ENCODE assay signal across 33 mouse cellular contexts in genomic region chr14:56359131-56359530, GRCm38 (mm10). TPM values are rescaled to one million over a fixed set of nuclear protein-coding genes. Genes with fewer than 3 reads are reported as not detected.
DNase-seq lines count a peak whose midpoint lies in the region; ATAC-seq and TF ChIP-seq lines count a peak whose summit lies in the region.
"Had no signal": no experiment of that assay in that cellular context is flagged by ENCODE, and none has a peak within 500 bp of the region (broad histone marks: within the 10 kb centered on the region; RNA-seq: fewer than 3 reads in every experiment).

No protein-coding gene starts in this region.

- H3K27ac ChIP-seq in embryonic facial prominence, embryonic 14.5 days (replicated peaks; ENCODE audit: low read depth, low read length): no peak overlapping the region
- no peak overlapping the region for H3K27ac ChIP-seq in embryonic facial prominence, embryonic 10.5 days (replicated peaks)
- H3K27ac ChIP-seq in lung, embryonic 16.5 days (ENCODE audit: low read length): peak overlapping the region; percentile 21
- H3K27ac ChIP-seq: embryonic facial prominence, embryonic 13.5 days; gastrocnemius, adult 2 months; hindbrain, embryonic 12.5 days; hindbrain, embryonic 15.5 days; intestine, embryonic 15.5 days had no signal

- H3K9ac ChIP-seq in embryonic facial prominence, embryonic 14.5 days (ENCODE audit: low read depth, low read length): no peak overlapping the region
- no peak overlapping the region for H3K9ac ChIP-seq in lung, embryonic 16.5 days (ENCODE audit: low read length)
- H3K9ac ChIP-seq: embryonic facial prominence, embryonic 13.5 days; forebrain, postnatal 0 days; hindbrain, embryonic 12.5 days; hindbrain, embryonic 15.5 days; intestine, embryonic 15.5 days had no signal

- no peaks in the 10 kb centered on the region for H3K36me3 ChIP-seq in embryonic facial prominence, embryonic 14.5 days (ENCODE audit: control insufficient read depth, insufficient read depth, low read length)
- H3K36me3 ChIP-seq in embryonic facial prominence, embryonic 10.5 days (replicated peaks): no peaks in the 10 kb centered on the region
- no peaks in the 10 kb centered on the region for H3K36me3 ChIP-seq in lung, embryonic 16.5 days (ENCODE audit: control insufficient read depth, insufficient read depth, low read length)
- H3K36me3 ChIP-seq: embryonic facial prominence, embryonic 13.5 days; G1E; hindbrain, embryonic 12.5 days; hindbrain, embryonic 15.5 days; intestine, embryonic 15.5 days had no signal

- peaks cover 12% of the 10 kb centered on the region for H3K27me3 ChIP-seq in embryonic facial prominence, embryonic 14.5 days (replicated peaks; ENCODE audit: control insufficient read depth, insufficient read depth, low read length)
- peaks cover 27% of the 10 kb centered on the region for H3K27me3 ChIP-seq in embryonic facial prominence, embryonic 10.5 days (replicated peaks; ENCODE audit: low read depth, poor library complexity, severe bottlenecking)
- peaks cover 1% of the 10 kb centered on the region; the same call in 1 of the 2 replicates for H3K27me3 ChIP-seq in lung, embryonic 16.5 days (ENCODE audit: control insufficient read depth, insufficient read depth, low read depth, low read length)
- H3K27me3 ChIP-seq: CH12.LX had no signal

- H3K4me2 ChIP-seq in embryonic facial prominence, embryonic 14.5 days (ENCODE audit: low read depth, low read length): no peak overlapping the region
- no peak overlapping the region for H3K4me2 ChIP-seq in lung, embryonic 16.5 days (ENCODE audit: low read depth, low read length)
- H3K4me2 ChIP-seq: embryonic facial prominence, embryonic 13.5 days; heart, embryonic 11.5 days; hindbrain, embryonic 12.5 days; hindbrain, embryonic 15.5 days; intestine, embryonic 15.5 days had no signal

- H3K4me1 ChIP-seq in embryonic facial prominence, embryonic 14.5 days (ENCODE audit: control insufficient read depth, insufficient read depth, low read length): no peaks in the 10 kb centered on the region; the same call in 1 of the 2 replicates
- H3K4me1 ChIP-seq in embryonic facial prominence, embryonic 10.5 days: no peaks in the 10 kb centered on the region
- peaks cover 7% of the 10 kb centered on the region for H3K4me1 ChIP-seq in lung, embryonic 16.5 days (replicated peaks; ENCODE audit: control insufficient read depth, insufficient read depth, low read length)
- H3K4me1 ChIP-seq in lung, adult 2 months (ENCODE audit: control insufficient read depth, insufficient read depth, low read length): no peaks in the 10 kb centered on the region
- H3K4me1 ChIP-seq: embryonic facial prominence, embryonic 13.5 days; hindbrain, embryonic 12.5 days; hindbrain, embryonic 15.5 days; intestine, embryonic 15.5 days had no signal

- DNase-seq in embryonic facial prominence, embryonic 14.5 days (ENCODE audit: low spot score): peak; percentile 17
- DNase-seq in embryonic facial prominence, embryonic 10.5 days (ENCODE audit: low spot score): no peak
- DNase-seq in lung, adult 2 months: no peak
- DNase-seq in NIH3T3 (ENCODE audit: low read depth): peak; percentile 1
- no peak for DNase-seq in left cerebral cortex, postnatal 25 days (ENCODE audit: low spot score in 2 of 2)
- DNase-seq: adrenal gland, postnatal 10 days; B cell, adult 2 months; cerebellum, adult 11 months; cerebellum, adult 2 months; cerebellum, adult 9-11 months; cerebellum, postnatal 25 days; forebrain, postnatal 0 days; gastrocnemius, adult 2 months; gastrocnemius, postnatal 14 days; heart, adult 11 months had no signal

- no peak overlapping the region for H3K4me3 ChIP-seq in embryonic facial prominence, embryonic 14.5 days (ENCODE audit: low read depth, low read length)
- no peak overlapping the region for H3K4me3 ChIP-seq in embryonic facial prominence, embryonic 10.5 days
- H3K4me3 ChIP-seq in lung, embryonic 16.5 days (ENCODE audit: low read length): no peak overlapping the region
- H3K4me3 ChIP-seq in lung, adult 2 months (replicated peaks; ENCODE audit: extremely low read depth, low read depth, low read length): no peak overlapping the region
- H3K4me3 ChIP-seq: embryonic facial prominence, embryonic 13.5 days; gastrocnemius, adult 2 months; hindbrain, embryonic 12.5 days; hindbrain, embryonic 15.5 days; intestine, embryonic 15.5 days had no signal

- TF ChIP-seq POLR2A in lung, adult 2 months (IDR thresholded peaks at IDR 0.05; ENCODE audit: borderline replicate concordance, extremely low read depth, low read depth, low read length): no peak

- ATAC-seq in embryonic facial prominence, embryonic 14.5 days (ENCODE audit: low read depth): no peak
- 0 out of 2 replicates have a peak, but pooled peaks have one; percentile 10 for ATAC-seq in lung, embryonic 16.5 days (ENCODE audit: low read depth)
- ATAC-seq: activated CD4-positive, CD25-positive, alpha-beta regulatory T cell, adult 4 months; forebrain, embryonic 14.5 days; forebrain, postnatal 0 days; intestine, embryonic 15.5 days had no signal

- H3K9me3 ChIP-seq in embryonic facial prominence, embryonic 14.5 days (ENCODE audit: control insufficient read depth, low read length): no peaks in the 10 kb centered on the region
- H3K9me3 ChIP-seq in embryonic facial prominence, embryonic 10.5 days: no peaks in the 10 kb centered on the region
- H3K9me3 ChIP-seq in lung, embryonic 16.5 days (ENCODE audit: control insufficient read depth, low read length): no peaks in the 10 kb centered on the region
- H3K9me3 ChIP-seq: embryonic facial prominence, embryonic 13.5 days; G1E; hindbrain, embryonic 12.5 days; hindbrain, embryonic 15.5 days; intestine, embryonic 15.5 days had no signal

- 67% methylated on average over 6 of the region's 6 CpGs for WGBS in embryonic facial prominence, embryonic 14.5 days
- 84% methylated on average over 6 of the region's 6 CpGs for WGBS in embryonic facial prominence, embryonic 10.5 days
- WGBS in lung, embryonic 16.5 days: 49% methylated on average over 6 of the region's 6 CpGs
- WGBS in lung, adult 2 months: 34% methylated on average over 6 of the region's 6 CpGs

- intact Hi-C loops in left cerebral cortex, postnatal 25 days (cut with DNase I): no loop called here

- no peak for TF ChIP-seq CTCF in lung, adult 2 months (IDR thresholded peaks at IDR 0.05; ENCODE audit: insufficient read depth, low read length)

RNA-seq across cellular contexts. Expression of gene Atp12a, which starts 5.7 kb away (rescaled TPM):
- polyA plus RNA-seq in embryonic facial prominence, embryonic 14.5 days (2014; fragmentation: Nextera tagmentation; extraction: Ambion mirVana): 0.26 and 0.28 TPM in 2 replicates
- 0.05 TPM in 1 of 2 replicates, not detected in the other for polyA plus RNA-seq in embryonic facial prominence, embryonic 10.5 days (2016; fragmentation: Nextera tagmentation; extraction: Ambion mirVana)
- 2.2 and 2.6 TPM in 2 replicates for polyA plus RNA-seq in lung, embryonic 16.5 days (2015; fragmentation: Nextera tagmentation; extraction: Ambion mirVana)
- 0.04 and 0.22 TPM in 2 replicates for polyA plus RNA-seq in lung, adult 2 months (2012; rRNA removed)
- total RNA-seq in left cerebral cortex, postnatal 25 days (2021): under 1 TPM in 1 of 2 experiments, not detected in 1; 0.23 TPM
- total RNA-seq: adrenal gland, postnatal 10 days; adrenal gland, postnatal 36 days; CH12.LX; common myeloid progenitor, adult 5-6 weeks; gastrocnemius, adult 2 months; gastrocnemius, postnatal 14 days; gastrocnemius, postnatal 4 days; heart, adult 8-10 months; heart, postnatal 25 days; hematopoietic stem cell, adult 5-6 weeks had no signal
- polyA plus RNA-seq: activated CD4-positive, CD25-positive, alpha-beta regulatory T cell, adult 4 months; cerebellum, adult 2 months; G1E; heart, embryonic 11.5 days; heart, embryonic 14.5 days; heart, postnatal 0 days; hindbrain, embryonic 12.5 days had no signal

RNA-seq across cellular contexts. Expression of gene Rnf17, which starts 43.2 kb away (rescaled TPM):
- 1.5 and 3.1 TPM in 2 replicates for polyA plus RNA-seq in embryonic facial prominence, embryonic 14.5 days (2014; fragmentation: Nextera tagmentation; extraction: Ambion mirVana)
- polyA plus RNA-seq in embryonic facial prominence, embryonic 10.5 days (2016; fragmentation: Nextera tagmentation; extraction: Ambion mirVana): 2.2 and 2.7 TPM in 2 replicates
- 1.1 and 1.4 TPM in 2 replicates for polyA plus RNA-seq in lung, embryonic 16.5 days (2015; fragmentation: Nextera tagmentation; extraction: Ambion mirVana)
- not detected in 2 replicates for polyA plus RNA-seq in lung, adult 2 months (2012; rRNA removed)
- under 1 TPM; 0.44 to 0.85 TPM for total RNA-seq in left cerebral cortex, postnatal 25 days (2021)
- total RNA-seq: CH12.LX; gastrocnemius, postnatal 14 days had no signal
- polyA plus RNA-seq: G1E had no signal

Comparison
In these comparisons a context has a peak if more than half of its experiments do, and no peak if none do; other contexts are left out.
1. DNase-seq: peak in embryonic facial prominence, embryonic 14.5 days (single experiment) and NIH3T3 (single experiment); none in embryonic facial prominence, embryonic 10.5 days (single experiment), lung, adult 2 months (single experiment) and left cerebral cortex, postnatal 25 days (0 of 2).